Comparison of ENCODE assay signal across 16 mouse cellular contexts in genomic region chr17:54214804-54215203, GRCm38 (mm10).
"Had no signal": no experiment of that assay in that cellular context is flagged by ENCODE, and none has a peak within 500 bp of the region (broad histone marks: within the 10 kb centered on the region; RNA-seq: fewer than 3 reads in every experiment).

No protein-coding gene starts in this region.

- H3K9me3 ChIP-seq: limb, embryonic 12.5 days; liver, embryonic 13.5 days; lung, embryonic 15.5 days; megakaryocyte, embryonic 14.5 days; midbrain, embryonic 15.5 days had no signal

- DNase-seq: kidney, postnatal 4 days; liver; liver, embryonic 13.5 days; liver, postnatal 0 days; lung, postnatal 14 days; right cerebral cortex, adult 18-20 months; right cerebral cortex, postnatal 25 days; thymus, postnatal 36 days had no signal

- H3K36me3 ChIP-seq: limb, embryonic 12.5 days; liver, embryonic 13.5 days; lung, embryonic 15.5 days; midbrain, embryonic 15.5 days had no signal

- H3K27ac ChIP-seq: kidney, postnatal 0 days; layer of hippocampus, adult 2 months; limb, embryonic 12.5 days; liver, embryonic 13.5 days; lung, embryonic 15.5 days; macrophage; midbrain, embryonic 15.5 days had no signal

- H3K4me2 ChIP-seq: limb, embryonic 12.5 days; liver, embryonic 13.5 days; lung, embryonic 15.5 days; midbrain, embryonic 11.5 days; midbrain, embryonic 15.5 days had no signal

- H3K27me3 ChIP-seq: limb, embryonic 12.5 days; liver, embryonic 13.5 days; lung, embryonic 15.5 days; megakaryocyte, embryonic 14.5 days; midbrain, embryonic 15.5 days had no signal

- H3K4me3 ChIP-seq: layer of hippocampus, adult 2 months; limb, embryonic 12.5 days; liver, embryonic 13.5 days; lung, embryonic 15.5 days; megakaryocyte, embryonic 14.5 days; midbrain, embryonic 15.5 days had no signal

- H3K9ac ChIP-seq: limb, embryonic 12.5 days; liver, embryonic 13.5 days; liver, postnatal 0 days; lung, embryonic 15.5 days; midbrain, embryonic 15.5 days had no signal

- H3K4me1 ChIP-seq: limb, embryonic 12.5 days; liver, embryonic 13.5 days; lung, embryonic 15.5 days; megakaryocyte, embryonic 14.5 days; midbrain, embryonic 15.5 days had no signal

- ATAC-seq: liver, postnatal 0 days; midbrain, embryonic 15.5 days had no signal
